Mouse (Mus musculus) neural tube, embryonic 11.5 days (tissue): Measurements from ENCODE around the gene Naa38. TPM values are rescaled to one million over a fixed set of nuclear protein-coding genes. Genes with fewer than 3 reads are reported as not detected.

ENCODE experiments used
- ATAC-seq: fragments of 200-750 bp; cut with Nextera tagmentation; 2 replicates; pipeline ENCODE4 v1.8.0; 2017; ENCODE audit warnings: moderate number of reproducible peaks, mild to moderate bottlenecking, moderate TSS enrichment, moderate library complexity; ENCODE audit not compliant: insufficient read depth, low FRiP score, low TSS enrichment
- DNase-seq: peaks from one replicate; pipeline ENCODE4 v3.0.0-alpha.2; 2015; ENCODE audit warnings: low spot score
- H3K27ac ChIP-seq: fragments of 300-500 bp; sonication (generic); 2 replicates; pipeline ENCODE4 v1.5.1; 2014; ENCODE audit warnings: low read depth, mild to moderate bottlenecking, low read length
- H3K27me3 ChIP-seq: fragments of 300-500 bp; sonication (generic); 2 replicates; pipeline ENCODE4 v1.6.1; 2014; ENCODE audit warnings: mild to moderate bottlenecking, low read length, mixed read lengths; ENCODE audit not compliant: control insufficient read depth, insufficient read depth
- H3K36me3 ChIP-seq: fragments of 300-500 bp; sonication (generic); 2 replicates; pipeline ENCODE4 v1.6.1; 2014; ENCODE audit warnings: mild to moderate bottlenecking, low read length, moderate library complexity, mixed read lengths; ENCODE audit not compliant: control insufficient read depth, insufficient read depth
- H3K4me1 ChIP-seq: fragments of 300-500 bp; sonication (generic); 2 replicates; pipeline ENCODE4 v1.6.1; 2014; ENCODE audit warnings: low read length, mixed read lengths; ENCODE audit not compliant: control insufficient read depth, insufficient read depth
- H3K4me2 ChIP-seq: fragments of 300-500 bp; sonication (generic); 2 replicates; pipeline ENCODE4 v1.6.1; 2014; ENCODE audit warnings: low read depth, mild to moderate bottlenecking, moderate library complexity
- H3K4me3 ChIP-seq: fragments of 300-500 bp; sonication (generic); 2 replicates; pipeline ENCODE4 v1.5.1; 2014; ENCODE audit warnings: low read depth, low read length
- H3K9ac ChIP-seq: fragments of 300-500 bp; sonication (generic); 2 replicates; pipeline ENCODE4 v1.6.1; 2014; ENCODE audit warnings: mild to moderate bottlenecking, low read length
- H3K9me3 ChIP-seq: fragments of 300-500 bp; sonication (generic); 2 replicates; pipeline ENCODE4 v1.6.1; 2016; ENCODE audit warnings: low read length; ENCODE audit not compliant: control insufficient read depth
- WGBS: fragments of 180-500 bp; shearing (Covaris S2); extraction: QIAGEN DNeasy Blood & Tissue Kit; methylation state at CpG from one replicate; pipeline ENCODE4 v1.1.7; 2014; 5-methylcytosine and 5-hydroxymethylcytosine counted together
- polyA plus RNA-seq: library from polyadenylated mRNA; unstranded; fragments of >200 nt; fragmentation: Nextera tagmentation; extraction: Ambion mirVana; gene quantifications from 2 replicates; pipeline ENCODE4 v1.2.1, GENCODE M21; 2014

The Naa38 gene
- polyA plus RNA-seq, 1 experiment from 2014 or later: 125 TPM

DNA sequence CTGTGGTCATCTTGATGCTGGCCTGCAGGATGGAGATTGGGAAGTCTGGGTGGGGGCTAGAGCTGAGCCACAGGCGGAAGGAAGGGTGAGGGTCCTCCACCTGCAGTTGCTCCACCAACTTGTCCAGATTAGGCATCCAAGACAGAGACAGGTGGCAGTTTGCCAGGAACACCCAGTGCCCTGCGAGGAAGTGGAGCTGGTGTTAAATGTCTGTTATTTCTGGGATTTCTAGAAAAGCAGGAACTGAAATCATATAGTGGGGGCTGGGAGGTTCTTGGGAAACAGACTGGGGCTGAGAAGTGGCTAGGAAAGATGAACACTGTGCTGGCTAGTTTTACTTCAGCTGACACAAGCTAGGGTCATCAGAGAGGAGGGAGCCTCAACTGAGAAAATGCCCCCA is 34.0 kb downstream of the Naa38 start:
- Histone ChIP-seq H3K27me3 (no peaks in the 10 kb centered on the region), H3K9ac (no peak overlapping the region), H3K9me3 (no peaks in the 10 kb centered on the region), H3K4me1 (no peaks in the 10 kb centered on the region), H3K4me3 (no peak overlapping the region), H3K4me2 (no peak overlapping the region), H3K36me3 (no peaks in the 10 kb centered on the region), H3K27ac (no peak overlapping the region)
- ATAC-seq (no peak), DNase-seq (no peak)
- 77% methylated on average over 2 of the region's 2 CpGs for WGBS

GRCm38 (mm10) chr11:69430631-69431030 is 35.3 kb downstream of the Naa38 start:
- WGBS: 90% methylated on average over 15 of the region's 15 CpGs
- no peak overlapping the region for H3K9ac ChIP-seq

DNA sequence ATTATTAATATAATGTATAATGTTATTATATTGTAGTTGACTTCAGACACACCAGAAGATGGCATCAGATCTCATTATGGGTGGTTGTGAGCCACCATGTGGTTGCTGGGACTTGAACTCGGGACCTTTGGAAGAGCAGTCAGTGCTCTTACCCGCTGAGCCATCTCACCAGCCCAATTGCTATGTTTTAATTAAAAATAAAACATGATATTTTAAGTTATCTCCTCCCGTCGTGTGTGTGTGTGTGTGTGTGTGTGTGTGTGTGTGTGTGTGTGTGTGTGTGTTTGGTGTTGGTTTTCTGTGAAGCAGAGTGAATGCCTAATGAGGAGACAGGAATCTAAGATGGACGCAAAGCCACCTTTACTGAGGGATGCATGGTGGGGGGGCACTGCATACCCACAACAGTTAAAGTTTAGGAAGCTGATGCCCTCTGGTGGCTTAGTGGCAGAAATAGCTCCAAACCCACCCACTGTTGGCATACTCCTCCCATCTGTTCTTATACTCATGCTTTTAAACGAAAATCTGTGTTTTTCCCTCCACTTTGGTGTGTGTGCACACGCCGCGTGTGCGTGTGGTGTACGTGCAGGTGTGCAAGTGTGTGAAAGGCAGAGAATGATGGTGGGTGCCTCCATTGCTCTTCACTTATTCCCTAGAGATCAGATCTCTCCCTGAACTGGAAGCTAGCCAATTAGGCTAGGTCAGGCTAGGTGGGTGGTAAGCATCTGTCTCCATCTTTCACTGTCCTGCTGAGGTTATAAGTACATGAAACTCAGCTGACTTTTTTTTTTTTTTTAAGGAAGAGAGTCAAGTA is 36.7 kb downstream of the Naa38 start:
- no peak overlapping the region for H3K4me3 ChIP-seq
- no peak overlapping the region for H3K27ac ChIP-seq
- no peak overlapping the region for H3K4me2 ChIP-seq
- ATAC-seq (no peak), DNase-seq (peak; percentile 80)
- no peaks in the 10 kb centered on the region for H3K36me3 ChIP-seq
- no peaks in the 10 kb centered on the region for H3K9me3 ChIP-seq
- 38% methylated on average over 11 of the region's 11 CpGs for WGBS
- H3K4me1 ChIP-seq: no peaks in the 10 kb centered on the region
- H3K27me3 ChIP-seq: no peaks in the 10 kb centered on the region
- H3K9ac ChIP-seq: no peak overlapping the region

More at GRCm38 (mm10) chr11:69430631-69431030, 35.3 kb downstream of the Naa38 start:
- no peaks in the 10 kb centered on the region for H3K27me3 ChIP-seq
- ATAC-seq (no peak), DNase-seq (no peak)
- H3K4me1 ChIP-seq: no peaks in the 10 kb centered on the region
- no peaks in the 10 kb centered on the region for H3K36me3 ChIP-seq
- H3K9me3 ChIP-seq: no peaks in the 10 kb centered on the region
- H3K27ac ChIP-seq: no peak overlapping the region
- H3K4me2 ChIP-seq: no peak overlapping the region
- H3K4me3 ChIP-seq: no peak overlapping the region

GRCm38 (mm10) chr11:69432640-69432982 is 37.3 kb downstream of the Naa38 start:
- Histone ChIP-seq H3K27me3 (no peaks in the 10 kb centered on the region), H3K4me3 (no peak overlapping the region), H3K4me1 (no peaks in the 10 kb centered on the region), H3K36me3 (no peaks in the 10 kb centered on the region), H3K27ac (no peak overlapping the region), H3K9me3 (no peaks in the 10 kb centered on the region), H3K4me2 (no peak overlapping the region), H3K9ac (no peak overlapping the region)
- no peak for DNase-seq
- no peak for ATAC-seq
- WGBS: 77% methylated on average over 11 of the region's 11 CpGs

DNA sequence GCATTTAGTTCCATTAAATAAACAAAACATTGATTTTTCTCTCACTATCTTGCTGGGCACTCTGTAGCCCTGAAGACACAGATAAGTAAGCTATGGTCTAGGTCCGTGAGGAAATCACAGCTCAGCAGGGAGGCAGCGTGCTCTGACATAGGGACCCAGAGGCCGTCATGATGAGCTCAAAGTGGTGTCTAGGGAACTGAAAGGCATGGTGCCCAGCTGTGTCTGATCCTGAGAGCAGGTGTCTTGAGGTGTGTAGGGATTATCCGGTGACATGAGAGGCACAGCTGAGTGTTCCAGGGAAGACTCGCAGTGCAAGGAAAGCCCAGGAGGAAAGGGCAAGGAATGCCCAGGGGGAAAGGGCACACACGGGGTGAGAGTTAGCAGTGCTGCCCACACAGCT is 37.9 kb downstream of the Naa38 start:
- Histone ChIP-seq H3K9me3 (no peaks in the 10 kb centered on the region), H3K9ac (no peak overlapping the region), H3K4me2 (no peak overlapping the region), H3K27me3 (no peaks in the 10 kb centered on the region), H3K4me1 (no peaks in the 10 kb centered on the region), H3K36me3 (no peaks in the 10 kb centered on the region), H3K4me3 (no peak overlapping the region), H3K27ac (no peak overlapping the region)
- no peak for ATAC-seq
- no peak for DNase-seq
- 67% methylated on average over 6 of the region's 6 CpGs for WGBS

DNA sequence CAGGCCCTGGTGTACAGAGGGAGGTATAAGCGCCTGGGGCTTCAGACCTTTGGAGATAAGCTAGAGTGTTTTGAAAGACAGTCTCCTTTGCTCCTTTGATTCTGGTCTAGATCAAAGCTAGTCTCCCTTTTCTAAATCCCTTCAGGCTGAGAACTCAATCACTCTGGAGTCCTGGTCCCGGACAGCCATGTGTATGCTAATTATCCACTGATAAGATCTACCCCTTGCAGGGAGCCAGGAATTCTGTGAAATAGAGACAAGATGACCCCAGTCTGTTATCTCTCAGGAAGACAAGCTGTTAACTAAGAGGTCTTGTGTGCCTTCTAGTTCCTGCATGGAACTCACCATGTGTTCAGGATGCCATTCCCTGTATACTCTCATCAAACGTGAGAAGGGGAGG is 42.0 kb downstream of the Naa38 start:
- ATAC-seq: no peak
- H3K27ac ChIP-seq: no peak overlapping the region
- 62% methylated on average over 3 of the region's 3 CpGs for WGBS
- H3K4me1 ChIP-seq: no peaks in the 10 kb centered on the region
- no peak for DNase-seq
- H3K27me3 ChIP-seq: no peaks in the 10 kb centered on the region
- H3K9me3 ChIP-seq: no peaks in the 10 kb centered on the region
- H3K4me2 ChIP-seq: no peak overlapping the region
- H3K36me3 ChIP-seq: no peaks in the 10 kb centered on the region
- no peak overlapping the region for H3K9ac ChIP-seq
- no peak overlapping the region for H3K4me3 ChIP-seq

DNA sequence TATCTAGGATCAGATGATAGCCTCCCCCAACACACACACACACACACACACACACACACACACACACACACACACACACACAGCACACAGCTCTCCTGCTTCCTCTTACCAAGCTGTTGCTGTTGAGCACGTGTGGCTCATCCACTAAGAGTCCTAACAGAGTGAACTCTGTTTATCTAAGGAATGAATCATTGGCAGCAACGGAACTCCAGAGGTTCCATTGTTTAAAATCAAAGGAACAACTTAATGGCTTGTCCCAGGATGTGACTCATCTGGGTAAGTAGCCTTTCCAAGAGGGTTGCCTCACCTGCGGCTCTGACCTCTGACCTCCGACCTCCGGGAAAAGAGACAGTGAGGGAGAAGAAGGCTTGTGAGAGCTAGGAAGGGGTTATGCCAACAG is 48.0 kb downstream of the Naa38 start:
- no peak overlapping the region for H3K27ac ChIP-seq
- no peaks in the 10 kb centered on the region for H3K4me1 ChIP-seq
- no peak overlapping the region for H3K9ac ChIP-seq
- no peaks in the 10 kb centered on the region for H3K27me3 ChIP-seq
- no peaks in the 10 kb centered on the region for H3K9me3 ChIP-seq
- 47% methylated on average over 5 of the region's 5 CpGs for WGBS
- H3K4me3 ChIP-seq: no peak overlapping the region
- no peaks in the 10 kb centered on the region for H3K36me3 ChIP-seq
- no peak for DNase-seq
- H3K4me2 ChIP-seq: no peak overlapping the region
- ATAC-seq: no peak

Other genes with a start within 250 kb of the Naa38 start
- not detected in 2 replicates for gene Alox12b, start 238.5 kb upstream of the Naa38 start, polyA plus RNA-seq
- 0.30 TPM in 1 of 2 replicates, not detected in the other for gene Alox8, start 197.6 kb upstream of the Naa38 start, polyA plus RNA-seq
- 0.07 TPM in 1 of 2 replicates, not detected in the other for gene Gucy2e, start 158.5 kb upstream of the Naa38 start, polyA plus RNA-seq
- gene Cntrob, start 71.7 kb upstream of the Naa38 start, polyA plus RNA-seq: 23.5 TPM in 2 replicates
- gene Trappc1, start 71.5 kb upstream of the Naa38 start, polyA plus RNA-seq: 195 and 215 TPM in 2 replicates
- 3.1 and 3.6 TPM in 2 replicates for gene Kcnab3, start 69.2 kb upstream of the Naa38 start, polyA plus RNA-seq
- gene Rnf227, start 55.0 kb upstream of the Naa38 start, polyA plus RNA-seq: 27.8 and 28.8 TPM in 2 replicates
- 57.3 and 60.1 TPM in 2 replicates for gene Chd3, start 26.1 kb upstream of the Naa38 start, polyA plus RNA-seq
- gene Cyb5d1, start 144 bp downstream of the Naa38 start, polyA plus RNA-seq: 44.7 and 48.4 TPM in 2 replicates
- 13.1 and 17.2 TPM in 2 replicates for gene Tmem88, start 2.7 kb downstream of the Naa38 start, polyA plus RNA-seq
- 37.9 and 42.0 TPM in 2 replicates for gene Kdm6b, start 18.2 kb downstream of the Naa38 start, polyA plus RNA-seq
- gene Dnah2, start 153.6 kb downstream of the Naa38 start, polyA plus RNA-seq: 0.92 and 1.2 TPM in 2 replicates
- gene Efnb3, start 164.7 kb downstream of the Naa38 start, polyA plus RNA-seq: 9.6 and 9.7 TPM in 2 replicates
- gene Wrap53, start 184.8 kb downstream of the Naa38 start, polyA plus RNA-seq: 34.5 and 34.6 TPM in 2 replicates
- gene Trp53, start 184.9 kb downstream of the Naa38 start, polyA plus RNA-seq: 169 and 175 TPM in 2 replicates
- gene Atp1b2, start 210.5 kb downstream of the Naa38 start, polyA plus RNA-seq: 7.2 and 7.7 TPM in 2 replicates
- not detected in 2 replicates for gene Shbg, start 222.4 kb downstream of the Naa38 start, polyA plus RNA-seq
- gene Sat2, start 226.5 kb downstream of the Naa38 start, polyA plus RNA-seq: 14.9 and 19.0 TPM in 2 replicates
- 36.4 and 40.3 TPM in 2 replicates for gene Fxr2, start 237.5 kb downstream of the Naa38 start, polyA plus RNA-seq